Comparison of ENCODE assay signal across 8 mouse cellular contexts in genomic region chr2:58533521-58534001, GRCm38 (mm10). TPM values are rescaled to one million over a fixed set of nuclear protein-coding genes. Genes with fewer than 3 reads are reported as not detected.
A peak's percentile ranks its signal among the peaks of the same experiment; 100 is the strongest.
DNase-seq lines count a peak whose midpoint lies in the region; ATAC-seq lines count a peak whose summit lies in the region.

No protein-coding gene starts in this region.

- DNase-seq in adrenal gland, postnatal 14 days = peak; percentile 54
- no peak for DNase-seq in adrenal gland, adult 18-20 months (ENCODE audit: low spot score in 2 of 2)
- peak; percentile 49 for DNase-seq in limb, embryonic 10.5 days (ENCODE audit: low spot score)
- no peak for DNase-seq in thymus, postnatal 10 days (ENCODE audit: low spot score in 2 of 2)
- DNase-seq in gastrocnemius, postnatal 36 days = no peak

- no peak overlapping the region for H3K4me3 ChIP-seq in brown adipose tissue, adult 24 weeks (ENCODE audit: insufficient read depth, low read depth, low read length)
- H3K4me3 ChIP-seq in forebrain, embryonic 13.5 days = no peak overlapping the region
- no peak overlapping the region for H3K4me3 ChIP-seq in limb, embryonic 10.5 days
- H3K4me3 ChIP-seq in neural tube, embryonic 14.5 days (ENCODE audit: low read depth, low read length) = no peak overlapping the region

- peak overlapping the region; percentile 78 for H3K27ac ChIP-seq in brown adipose tissue, adult 24 weeks (replicated peaks; ENCODE audit: low read depth, low read length)
- peak overlapping the region; percentile 86 for H3K27ac ChIP-seq in forebrain, embryonic 13.5 days
- H3K27ac ChIP-seq in limb, embryonic 10.5 days = peak overlapping the region; percentile 73; the same call in 1 of the 2 replicates
- peak overlapping the region; percentile 65 for H3K27ac ChIP-seq in neural tube, embryonic 14.5 days (ENCODE audit: low read depth, low read length)

- H3K36me3 ChIP-seq in forebrain, embryonic 13.5 days (ENCODE audit: poor library complexity, severe bottlenecking) = no peaks in the 10 kb centered on the region
- H3K36me3 ChIP-seq in limb, embryonic 10.5 days = peaks cover 9% of the 10 kb centered on the region
- H3K36me3 ChIP-seq in neural tube, embryonic 14.5 days (ENCODE audit: control insufficient read depth, insufficient read depth, low read length) = no peaks in the 10 kb centered on the region

- peak overlapping the region; percentile 12 for H3K4me2 ChIP-seq in forebrain, embryonic 13.5 days
- H3K4me2 ChIP-seq in neural tube, embryonic 14.5 days (ENCODE audit: low read depth, low read length) = no peak overlapping the region

- H3K9me3 ChIP-seq in forebrain, embryonic 13.5 days (replicated peaks) = no peaks in the 10 kb centered on the region
- H3K9me3 ChIP-seq in limb, embryonic 10.5 days (replicated peaks) = no peaks in the 10 kb centered on the region
- H3K9me3 ChIP-seq in neural tube, embryonic 14.5 days (ENCODE audit: control insufficient read depth, low read length) = no peaks in the 10 kb centered on the region

- peaks cover 47% of the 10 kb centered on the region for H3K4me1 ChIP-seq in brown adipose tissue, adult 24 weeks (ENCODE audit: control insufficient read depth, insufficient read depth, insufficient read length, low read length)
- peaks cover 63% of the 10 kb centered on the region for H3K4me1 ChIP-seq in forebrain, embryonic 13.5 days
- H3K4me1 ChIP-seq in limb, embryonic 10.5 days = peaks cover 59% of the 10 kb centered on the region
- H3K4me1 ChIP-seq in neural tube, embryonic 14.5 days (ENCODE audit: control insufficient read depth, insufficient read depth, low read length) = peaks cover 51% of the 10 kb centered on the region

- no peaks in the 10 kb centered on the region for H3K27me3 ChIP-seq in forebrain, embryonic 13.5 days
- H3K27me3 ChIP-seq in limb, embryonic 10.5 days (ENCODE audit: low read depth, poor library complexity, severe bottlenecking) = no peaks in the 10 kb centered on the region
- H3K27me3 ChIP-seq in neural tube, embryonic 14.5 days (ENCODE audit: control insufficient read depth, insufficient read depth, low read length) = no peaks in the 10 kb centered on the region

- no peak overlapping the region for H3K9ac ChIP-seq in forebrain, embryonic 13.5 days
- no peak overlapping the region for H3K9ac ChIP-seq in neural tube, embryonic 14.5 days (replicated peaks; ENCODE audit: low read depth, low read length)

- intact Hi-C loops in gastrocnemius, postnatal 36 days (cut with DNase I) = loop anchor here (5.0 kb wide), 1 partner anchor 46 kb away; no protein-coding TSS in a partner anchor

- ATAC-seq in forebrain, embryonic 13.5 days = peak; percentile 63; the same call in 1 of the 2 replicates
- peak; percentile 31; the same call in 1 of the 2 replicates for ATAC-seq in neural tube, embryonic 14.5 days (ENCODE audit: low read depth)

- WGBS in forebrain, embryonic 13.5 days = 10% methylated on average over 7 of the region's 7 CpGs
- 37% methylated on average over 7 of the region's 7 CpGs for WGBS in limb, embryonic 10.5 days
- 13% methylated on average over 7 of the region's 7 CpGs for WGBS in neural tube, embryonic 14.5 days

RNA-seq across cellular contexts. Expression of gene Acvr1, which starts 33.4 kb away (rescaled TPM):
- 45.0 and 50.3 TPM in 2 replicates for total RNA-seq in adrenal gland, postnatal 14 days (2021)
- 10 to 100 TPM; 38.9 to 97.3 TPM for total RNA-seq in adrenal gland, adult 18-20 months (2021)
- 5.0 and 7.7 TPM in 2 replicates for polyA plus RNA-seq in brown adipose tissue, adult 24 weeks (2012; ENCODE audit: insufficient read depth, insufficient read length, missing spikeins)
- polyA plus RNA-seq in forebrain, embryonic 13.5 days (2015; fragmentation: Nextera tagmentation; extraction: Ambion mirVana) = 4.5 and 4.6 TPM in 2 replicates
- polyA plus RNA-seq in limb, embryonic 10.5 days (2016; fragmentation: Nextera tagmentation; extraction: Ambion mirVana) = 4.2 and 4.5 TPM in 2 replicates
- 8.5 and 8.6 TPM in 2 replicates for polyA plus RNA-seq in neural tube, embryonic 14.5 days (2014; fragmentation: Nextera tagmentation; extraction: Ambion mirVana)
- 10 to 100 TPM; 10.3 to 12.3 TPM for total RNA-seq in gastrocnemius, postnatal 36 days (2021)

RNA-seq across cellular contexts. Expression of gene Upp2, which starts 33.5 kb away (rescaled TPM):
- 9.5 and 52.8 TPM in 2 replicates for total RNA-seq in adrenal gland, postnatal 14 days (2021)
- 10 to 100 TPM; 17.3 to 18.1 TPM for total RNA-seq in adrenal gland, adult 18-20 months (2021)
- polyA plus RNA-seq in brown adipose tissue, adult 24 weeks (2012; ENCODE audit: insufficient read depth, insufficient read length, missing spikeins) = 17.8 and 18.8 TPM in 2 replicates
- polyA plus RNA-seq in forebrain, embryonic 13.5 days (2015; fragmentation: Nextera tagmentation; extraction: Ambion mirVana) = 9.0 and 9.3 TPM in 2 replicates
- 4.5 and 6.1 TPM in 2 replicates for polyA plus RNA-seq in limb, embryonic 10.5 days (2016; fragmentation: Nextera tagmentation; extraction: Ambion mirVana)
- 15.4 and 16.4 TPM in 2 replicates for polyA plus RNA-seq in neural tube, embryonic 14.5 days (2014; fragmentation: Nextera tagmentation; extraction: Ambion mirVana)
- total RNA-seq in gastrocnemius, postnatal 36 days (2021) = 1 to 10 TPM; 2.4 to 2.5 TPM

Comparison
In these comparisons a context has a peak if more than half of its experiments do, and no peak if none do; other contexts are left out.
1. DNase-seq: peak in adrenal gland, postnatal 14 days (single experiment) and limb, embryonic 10.5 days (single experiment); none in adrenal gland, adult 18-20 months (0 of 2), thymus, postnatal 10 days (0 of 2) and gastrocnemius, postnatal 36 days (0 of 2).
2. Peak in every context shown above with its lines, with median percentiles within 50 percentile points of each other: H3K27ac ChIP-seq.